Mouse (Mus musculus) thymus, adult 2 months (tissue): Measurements from ENCODE around the gene Itpkb. TPM values are rescaled to one million over a fixed set of nuclear protein-coding genes. Genes with fewer than 3 reads are reported as not detected.
"Not testable (repeated sequence)": the region's sequence is repeated elsewhere in the genome, so short reads cannot be mapped to it uniquely, and the experiment has no call there.

Experiments used
- DNase-seq: peaks from one replicate; pipeline ENCODE4 v3.0.0; 2021
- H3K27ac ChIP-seq: fragments of 200-500 bp; 2 replicates; pipeline ENCODE4 v1.5.1; 2012; ENCODE audit warnings: low read length, control low read depth; ENCODE audit not compliant: control insufficient read depth, insufficient read depth
- H3K27me3 ChIP-seq: fragments of 200-500 bp; 2 replicates; pipeline ENCODE4 v1.6.1; 2012; ENCODE audit warnings: mild to moderate bottlenecking, low read length, moderate library complexity, mixed read lengths; ENCODE audit not compliant: control insufficient read depth, insufficient read depth
- H3K36me3 ChIP-seq: fragments of 200-500 bp; 2 replicates; pipeline ENCODE4 v1.6.1; 2012; ENCODE audit warnings: mild to moderate bottlenecking, low read length, moderate library complexity; ENCODE audit not compliant: control insufficient read depth, insufficient read depth
- H3K4me1 ChIP-seq: fragments of 200-500 bp; replicated peaks from 2 replicates; pipeline ENCODE4 v1.6.1; 2012; ENCODE audit warnings: low read length; ENCODE audit not compliant: control insufficient read depth, insufficient read depth
- H3K4me3 ChIP-seq: fragments of 200-500 bp; 2 replicates; pipeline ENCODE4 v1.5.1; 2012; ENCODE audit warnings: mild to moderate bottlenecking, low read length, control low read depth, moderate library complexity; ENCODE audit not compliant: control insufficient read depth, insufficient read depth
- CTCF ChIP-seq: fragments of 200-500 bp; IDR thresholded peaks from 2 replicates; pipeline ENCODE4 v1.5.1; 2012; ENCODE audit warnings: mild to moderate bottlenecking, control low read depth, low read length, moderate library complexity, borderline replicate concordance; ENCODE audit not compliant: control insufficient read depth, poor library complexity, insufficient read depth; ENCODE audit errors: extremely low read depth
- POLR2A ChIP-seq: fragments of 200-500 bp; IDR thresholded peaks from 2 replicates; pipeline ENCODE4 v1.6.1; 2012; ENCODE audit warnings: mild to moderate bottlenecking, low read length, control low read depth, moderate library complexity; ENCODE audit not compliant: control insufficient read depth, poor library complexity, insufficient read depth; ENCODE audit errors: extremely low read depth
- WGBS: fragments of 180-500 bp; shearing (Covaris S2); methylation state at CpG from one replicate; pipeline ENCODE4 v1.1.7; 2018; 5-methylcytosine and 5-hydroxymethylcytosine counted together
- polyA plus RNA-seq: library from polyadenylated mRNA; depleted of rRNA; stranded (reverse); fragments of >200 nt; gene quantifications from 2 replicates; pipeline ENCODE4 v1.2.3, GENCODE M21; 2012

Gene Itpkb
- polyA plus RNA-seq, 1 experiment: 69.0 TPM

DNA sequence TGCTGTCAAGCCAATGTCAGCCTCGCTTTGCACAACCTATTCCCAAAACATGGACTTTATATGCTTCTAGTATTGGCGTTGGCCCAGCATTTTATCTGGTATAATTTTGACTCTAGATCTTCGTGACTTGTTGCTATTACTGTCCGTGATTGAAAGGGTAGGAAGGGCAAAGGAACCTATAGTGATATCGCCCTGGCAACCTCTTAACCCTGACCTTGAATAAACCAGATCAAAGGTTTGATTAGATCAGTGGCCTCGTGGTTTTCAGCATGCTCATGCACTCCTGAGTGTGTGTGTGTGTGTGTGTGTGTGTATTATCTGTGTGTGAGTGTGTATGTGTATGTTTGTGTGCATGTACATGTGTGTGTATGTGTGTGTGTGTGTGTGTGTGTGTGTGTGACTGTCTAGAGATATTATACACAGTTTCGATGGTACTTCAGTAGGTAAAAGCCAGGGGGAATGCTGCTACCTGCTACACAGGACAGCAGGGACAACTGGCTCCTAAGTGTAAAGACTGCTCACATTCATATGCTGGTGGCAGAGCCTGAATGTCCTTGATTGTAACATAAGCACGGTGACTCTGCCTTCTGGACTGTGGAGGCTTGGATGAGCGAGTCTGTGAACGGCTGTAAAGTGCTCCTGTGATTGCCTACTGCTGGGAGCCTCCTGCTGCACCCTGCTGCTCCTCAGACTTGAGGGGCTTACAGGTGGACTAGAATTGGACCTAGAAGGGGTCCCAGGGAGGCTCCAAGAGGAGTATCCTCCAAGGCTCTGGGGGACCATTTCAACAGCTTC lies 40.8 kb downstream of the Itpkb start:
- DNase-seq: no peak
- Histone ChIP-seq H3K4me3 (no peak overlapping the region), H3K27ac (no peak overlapping the region), H3K4me1 (peaks cover 53% of the 10 kb centered on the region), H3K36me3 (no peaks in the 10 kb centered on the region), H3K27me3 (no peaks in the 10 kb centered on the region)
- WGBS: 66% methylated on average over 10 of the region's 10 CpGs
- TF ChIP-seq CTCF (no peak), POLR2A (no peak)

DNA sequence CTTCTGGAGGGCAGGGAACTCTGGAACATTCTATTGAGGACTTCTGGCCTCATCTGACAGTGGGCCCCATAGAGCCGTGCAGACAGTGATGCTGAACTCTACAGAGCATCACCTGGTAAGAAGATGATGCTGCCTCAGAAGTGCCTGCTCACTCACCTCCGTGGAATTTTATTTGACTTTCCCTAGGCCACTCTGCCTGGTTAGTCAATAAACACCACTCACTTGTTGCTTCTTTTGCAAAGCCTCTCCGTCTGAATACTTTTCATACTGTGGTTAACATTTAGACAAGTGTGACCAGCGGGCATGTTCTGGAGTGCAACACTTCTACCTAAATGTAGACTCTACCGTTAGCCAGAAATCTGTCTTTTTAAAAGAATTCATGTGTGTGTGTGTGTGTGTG lies 42.0 kb downstream of the Itpkb start:
- WGBS: 93% methylated on average over 5 of the region's 5 CpGs

DNA sequence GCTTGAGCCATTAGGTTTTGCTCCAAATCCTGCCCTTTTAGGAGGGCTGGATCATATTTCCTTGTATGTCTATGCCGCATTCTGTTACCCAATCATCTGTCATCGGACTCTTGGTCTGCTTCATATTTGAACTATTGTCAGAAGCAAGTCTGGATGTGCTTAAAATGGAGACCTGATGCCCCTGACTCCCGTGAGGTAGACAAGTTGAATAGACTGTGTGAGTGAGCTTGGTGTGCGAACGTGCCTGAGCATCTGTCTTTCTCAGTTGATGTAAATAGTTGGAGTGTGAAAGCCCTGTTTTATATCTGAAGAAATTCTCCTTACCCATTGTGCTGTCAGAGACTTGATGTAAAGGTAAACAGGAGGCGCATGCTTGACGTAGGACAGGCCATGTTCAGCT lies 46.3 kb downstream of the Itpkb start:
- no peaks in the 10 kb centered on the region for H3K27me3 ChIP-seq
- peaks cover 16% of the 10 kb centered on the region for H3K4me1 ChIP-seq
- TF ChIP-seq CTCF (no peak), POLR2A (no peak)
- no peak overlapping the region for H3K27ac ChIP-seq
- no peak overlapping the region for H3K4me3 ChIP-seq
- 94% methylated on average over 7 of the region's 7 CpGs for WGBS
- H3K36me3 ChIP-seq: no peaks in the 10 kb centered on the region
- DNase-seq: no peak

More for the DNA sequence above, 42.0 kb downstream of the Itpkb start:
- H3K4me1 ChIP-seq: peaks cover 42% of the 10 kb centered on the region
- not testable (repeated sequence) for H3K4me3 ChIP-seq, DNase-seq, H3K27ac ChIP-seq, H3K27me3 ChIP-seq, H3K36me3 ChIP-seq

DNA sequence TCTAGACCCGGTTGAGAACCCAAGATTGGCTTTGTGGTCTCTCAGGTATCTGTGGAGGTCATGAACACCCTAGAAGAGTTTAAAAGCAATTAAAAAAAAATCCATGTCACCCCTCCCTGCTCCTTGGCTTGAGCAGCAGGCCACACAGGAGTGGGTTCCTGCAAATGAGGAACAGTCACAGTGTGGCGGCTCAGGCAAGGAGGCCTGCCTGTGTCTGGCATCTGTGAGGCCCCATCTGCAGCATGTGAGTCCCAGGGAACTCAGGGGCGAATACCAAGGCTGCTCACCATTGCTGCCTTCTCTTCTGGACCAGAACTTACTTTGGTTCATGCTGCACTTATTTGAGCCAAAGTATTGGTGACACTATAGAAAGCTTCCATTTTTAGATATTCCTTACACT lies 49.3 kb downstream of the Itpkb start:
- Histone ChIP-seq H3K4me3 (no peak overlapping the region), H3K36me3 (no peaks in the 10 kb centered on the region), H3K27me3 (no peaks in the 10 kb centered on the region), H3K4me1 (peaks cover 10% of the 10 kb centered on the region), H3K27ac (no peak overlapping the region)
- no peak for TF ChIP-seq POLR2A
- TF ChIP-seq CTCF: no peak
- WGBS: 74% methylated on average over 3 of the region's 3 CpGs
- no peak for DNase-seq

DNA sequence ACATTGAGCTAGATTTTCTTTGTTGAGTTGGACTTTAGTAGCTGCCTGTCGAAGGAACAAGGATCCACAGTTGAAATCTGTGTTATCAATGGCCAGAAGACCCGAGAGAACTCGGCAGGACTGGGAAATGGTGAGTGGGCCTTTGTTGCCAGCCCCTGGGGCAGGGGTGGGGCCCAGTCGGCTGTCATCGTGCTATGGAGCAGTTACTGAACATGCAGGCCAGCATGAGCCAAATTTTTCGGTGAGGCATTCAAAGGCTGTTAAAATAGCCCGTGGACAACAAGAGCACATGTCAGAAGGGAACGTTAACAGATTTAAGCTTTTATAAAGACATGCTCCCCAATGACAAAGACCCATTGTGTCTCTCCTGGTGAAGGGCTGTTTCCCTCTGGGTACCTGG lies 52.1 kb downstream of the Itpkb start:
- Histone ChIP-seq H3K4me1 (peaks cover 12% of the 10 kb centered on the region), H3K36me3 (no peaks in the 10 kb centered on the region), H3K4me3 (no peak overlapping the region), H3K27ac (no peak overlapping the region), H3K27me3 (no peaks in the 10 kb centered on the region)
- no peak for DNase-seq
- TF ChIP-seq CTCF (no peak), POLR2A (no peak)
- 92% methylated on average over 8 of the region's 8 CpGs for WGBS

DNA sequence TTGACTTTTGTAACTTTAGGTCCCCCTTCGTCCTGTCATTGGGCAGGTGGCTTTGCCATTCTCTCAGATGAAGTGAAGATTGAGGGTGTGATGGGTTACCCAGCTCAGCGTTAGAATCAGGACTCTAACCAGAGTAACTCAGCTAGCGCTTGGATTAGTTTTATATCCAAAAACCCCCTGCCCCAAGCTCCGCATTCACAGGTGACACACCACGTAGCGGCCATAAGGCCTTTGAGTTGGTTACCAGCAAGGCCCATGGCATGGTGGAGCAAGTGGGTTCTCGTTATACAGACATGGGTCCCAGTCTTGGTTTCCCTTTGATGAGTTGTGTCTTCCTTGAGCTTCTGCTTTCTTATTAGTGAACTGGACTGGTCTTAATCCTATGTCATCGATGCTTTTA lies 53.6 kb downstream of the Itpkb start:
- DNase-seq: no peak
- Histone ChIP-seq H3K27me3 (no peaks in the 10 kb centered on the region), H3K36me3 (no peaks in the 10 kb centered on the region), H3K27ac (no peak overlapping the region), H3K4me1 (peaks cover 24% of the 10 kb centered on the region), H3K4me3 (no peak overlapping the region)
- TF ChIP-seq POLR2A (no peak), CTCF (no peak)
- 95% methylated on average over 8 of the region's 8 CpGs for WGBS

DNA sequence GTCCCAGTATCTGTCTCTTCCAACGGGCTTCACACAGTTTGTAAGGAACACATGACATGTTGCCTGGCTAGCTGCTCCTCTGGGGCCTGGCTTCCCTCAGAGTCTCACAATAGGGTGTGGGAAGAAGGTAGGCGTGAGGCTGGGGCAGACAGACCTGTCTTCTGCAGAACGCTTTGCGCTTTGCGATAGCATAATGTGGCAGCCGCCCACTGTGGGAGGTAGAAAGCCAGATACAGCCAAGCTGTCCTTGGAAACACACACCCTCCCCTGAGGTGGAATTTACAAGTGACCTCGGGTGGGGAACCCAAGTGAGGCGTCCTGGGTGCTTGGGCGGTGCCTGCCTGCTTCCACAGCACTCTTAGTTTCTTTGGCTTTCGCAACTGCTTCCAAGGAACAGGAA lies 54.2 kb downstream of the Itpkb start:
- no peak for DNase-seq
- H3K27me3 ChIP-seq: no peaks in the 10 kb centered on the region
- WGBS: 90% methylated on average over 10 of the region's 10 CpGs
- peaks cover 30% of the 10 kb centered on the region for H3K4me1 ChIP-seq
- no peak for TF ChIP-seq POLR2A
- no peak for TF ChIP-seq CTCF
- no peak overlapping the region for H3K4me3 ChIP-seq
- no peaks in the 10 kb centered on the region for H3K36me3 ChIP-seq
- no peak overlapping the region for H3K27ac ChIP-seq
